Mouse (Mus musculus): ENCODE results near the gene Btbd9. TPM values are rescaled to one million over a fixed set of nuclear protein-coding genes. Genes with fewer than 3 reads are reported as not detected.
A peak's percentile ranks its signal among the peaks of the same experiment; 100 is the strongest.

Btbd9 gene
- total and polyA plus RNA-seq, 3 experiments = 24.7 to 33.8 TPM; not detected in 1

GRCm38 (mm10) chr17:30512531-30512930 lies 63.8 kb downstream of the Btbd9 start:
- no peak overlapping the region for H3K4me3 ChIP-seq (ENCODE audit: control insufficient read depth in 1 of 2, insufficient read depth in 1 of 2, low read depth in 2 of 2, low read length in 2 of 2)
- no peak overlapping the region for H3K9ac ChIP-seq (ENCODE audit: control insufficient read depth, low read depth, low read length, poor library complexity, severe bottlenecking)
- TF ChIP-seq MAX (IDR thresholded peaks at IDR 0.05; ENCODE audit: low read length) (no peak), MEF2A (IDR thresholded peaks at IDR 0.05; ENCODE audit: extremely low read depth, insufficient replicate concordance, low read depth, low read length, poor library complexity, severe bottlenecking) (no peak), ZMIZ1 (IDR thresholded peaks at IDR 0.05; ENCODE audit: low read depth, low read length) (no peak), POLR2A (IDR thresholded peaks at IDR 0.05; ENCODE audit: control insufficient read depth in 1 of 2, insufficient read depth in 1 of 2, low read depth in 1 of 2, low read length in 2 of 2, poor library complexity in 1 of 2) (no peak), TCF12 (IDR thresholded peaks at IDR 0.05; ENCODE audit: low read depth, low read length) (no peak), ELF1 (IDR thresholded peaks at IDR 0.05; ENCODE audit: low read depth, low read length) (no peak), POLR2AphosphoS5 (IDR thresholded peaks at IDR 0.05; ENCODE audit: borderline replicate concordance, low read depth, low read length) (no peak), USF2 (IDR thresholded peaks at IDR 0.05; ENCODE audit: borderline replicate concordance in 1 of 2, insufficient read depth in 1 of 2, low read depth in 1 of 2, low read length in 2 of 2) (no peak), KAT2A (conservative IDR thresholded peaks at IDR 0.05; ENCODE audit: low read depth, low read length) (no peak), GATA1 (IDR thresholded peaks at IDR 0.05; ENCODE audit: low read depth, low read length) (no peak), E2F4 (IDR thresholded peaks at IDR 0.05; ENCODE audit: borderline replicate concordance, low read depth, low read length) (no peak), POLR2AphosphoS2 (IDR thresholded peaks at IDR 0.05; ENCODE audit: low read length) (no peak), TAL1 (IDR thresholded peaks at IDR 0.05; ENCODE audit: low read length) (no peak), SMC3 (IDR thresholded peaks at IDR 0.05; ENCODE audit: low read depth, low read length) (no peak), TBP (IDR thresholded peaks at IDR 0.05; ENCODE audit: low read depth, low read length) (no peak), ZKSCAN1 (IDR thresholded peaks at IDR 0.05; ENCODE audit: low read depth, low read length) (no peak), ZC3H11A (IDR thresholded peaks at IDR 0.05; ENCODE audit: low read depth, low read length) (no peak), MXI1 (IDR thresholded peaks at IDR 0.05; ENCODE audit: low read depth, low read length) (no peak)
- no peak for DNase-seq (ENCODE audit: low read depth, low spot score)
- H3K27ac ChIP-seq (ENCODE audit: control insufficient read depth, low read depth, low read length) = no peak overlapping the region
- no peaks in the 10 kb centered on the region for H3K79me2 ChIP-seq (ENCODE audit: control insufficient read depth, insufficient read depth, low read length, poor library complexity)
- H3K36me3 ChIP-seq (ENCODE audit: control insufficient read depth in 1 of 2, insufficient read depth in 2 of 2, low read length in 2 of 2) = peaks cover 0 to 6% of the 10 kb centered on the region in 2 experiments; a peak in 3 of 4 replicates
- 0 out of 4 replicates have a peak, but pooled peaks cover 0 to 3% of the 10 kb centered on the region in 2 experiments for H3K4me1 ChIP-seq (ENCODE audit: control insufficient read depth in 1 of 2, insufficient read depth in 2 of 2, low read length in 2 of 2)
- no peaks in the 10 kb centered on the region for H3K9me3 ChIP-seq (replicated peaks; ENCODE audit: insufficient read depth, low read length)
- H3K27me3 ChIP-seq (ENCODE audit: control insufficient read depth in 1 of 2, insufficient read depth in 2 of 2, low read length in 2 of 2) = no peaks in the 10 kb centered on the region

GRCm38 (mm10) chr17:30512007-30512406 lies 64.3 kb downstream of the Btbd9 start:
- Histone ChIP-seq H3K79me2 (ENCODE audit: control insufficient read depth, insufficient read depth, low read length, poor library complexity) (no peaks in the 10 kb centered on the region), H3K4me1 (ENCODE audit: control insufficient read depth in 1 of 2, insufficient read depth in 2 of 2, low read length in 2 of 2) (0 out of 4 replicates have a peak, but pooled peaks cover 0 to 3% of the 10 kb centered on the region in 2 experiments), H3K36me3 (ENCODE audit: control insufficient read depth in 1 of 2, insufficient read depth in 2 of 2, low read length in 2 of 2) (peaks cover 0 to 6% of the 10 kb centered on the region in 2 experiments; a peak in 3 of 4 replicates), H3K9ac (ENCODE audit: control insufficient read depth, low read depth, low read length, poor library complexity, severe bottlenecking) (no peak overlapping the region), H3K9me3 (replicated peaks; ENCODE audit: insufficient read depth, low read length) (no peaks in the 10 kb centered on the region), H3K27me3 (ENCODE audit: control insufficient read depth in 1 of 2, insufficient read depth in 2 of 2, low read length in 2 of 2) (no peaks in the 10 kb centered on the region), H3K4me3 (ENCODE audit: control insufficient read depth in 1 of 2, insufficient read depth in 1 of 2, low read depth in 2 of 2, low read length in 2 of 2) (no peak overlapping the region), H3K27ac (ENCODE audit: control insufficient read depth, low read depth, low read length) (no peak overlapping the region)
- no peak for DNase-seq (ENCODE audit: low read depth, low spot score)
- TF ChIP-seq ETS1 (IDR thresholded peaks at IDR 0.05; ENCODE audit: low read depth, low read length) (no peak), CTCF (IDR thresholded peaks at IDR 0.05 in 2 of 3, conservative IDR thresholded peaks at IDR 0.05 in 1 of 3; ENCODE audit: control insufficient read depth in 1 of 3, insufficient read depth in 1 of 3, low read depth in 2 of 3, low read length in 3 of 3, poor library complexity in 1 of 3, severe bottlenecking in 1 of 3) (0 out of 6 replicates have a peak, but pooled peaks of 1 of the 3 experiments have one; percentile 1)

All from MEL (cell line).